Mouse (Mus musculus): ENCODE data around the gene A830031A19Rik. TPM values are rescaled to one million over a fixed set of nuclear protein-coding genes. Genes with fewer than 3 reads are reported as not detected.
A peak's percentile ranks its signal among the peaks of the same experiment; 100 is the strongest.

Gene A830031A19Rik
- polyA plus RNA-seq, 1 experiment: 1.2 TPM

- no peak for TF ChIP-seq POLR2A (IDR thresholded peaks at IDR 0.05; ENCODE audit: extremely low read depth, insufficient read depth, low read length)
- Histone ChIP-seq H3K4me3 (ENCODE audit: insufficient read depth, low read length) (no peak overlapping the region), H3K27ac (ENCODE audit: insufficient read depth, low read length) (peak overlapping the region; percentile 88; the same call in 1 of the 2 replicates), H3K4me1 (ENCODE audit: control insufficient read depth, insufficient read depth, low read length) (peaks cover 27% of the 10 kb centered on the region)
Measured at GRCm38 (mm10) chr11:24098069-24098468, 23.2 kb upstream of the A830031A19Rik start.

DNA sequence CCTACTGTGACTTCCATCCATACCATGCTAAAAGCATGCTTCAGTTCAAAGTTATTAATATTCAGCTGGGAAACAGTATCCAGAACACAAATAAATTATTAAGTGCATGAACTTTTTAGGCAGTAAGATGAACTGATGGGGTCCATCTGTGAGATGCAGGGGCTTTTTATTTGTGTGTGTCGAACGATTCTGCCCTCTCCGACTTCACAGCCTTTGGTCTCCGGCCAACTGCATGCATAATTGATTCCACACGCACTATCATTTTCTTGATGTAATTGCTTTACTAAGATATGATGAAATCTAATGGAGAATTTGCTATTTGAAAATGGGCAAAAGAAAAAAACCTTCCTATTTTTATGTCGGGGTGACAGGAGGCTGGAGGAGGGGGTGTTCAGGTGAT is 22.2 kb upstream of the A830031A19Rik start:
- TF ChIP-seq CTCF (IDR thresholded peaks at IDR 0.05; ENCODE audit: extremely low read depth, insufficient read depth, low read length): no peak
- TF ChIP-seq POLR2A (IDR thresholded peaks at IDR 0.05; ENCODE audit: extremely low read depth, insufficient read depth, low read length): no peak
- H3K4me3 ChIP-seq (ENCODE audit: insufficient read depth, low read length): no peak overlapping the region
- H3K4me1 ChIP-seq (ENCODE audit: control insufficient read depth, insufficient read depth, low read length): peaks cover 24% of the 10 kb centered on the region
- H3K27ac ChIP-seq (ENCODE audit: insufficient read depth, low read length): peak overlapping the region; percentile 80

- no peak for TF ChIP-seq CTCF (IDR thresholded peaks at IDR 0.05; ENCODE audit: extremely low read depth, insufficient read depth, low read length)
- TF ChIP-seq POLR2A (IDR thresholded peaks at IDR 0.05; ENCODE audit: extremely low read depth, insufficient read depth, low read length): no peak
- Histone ChIP-seq H3K4me3 (ENCODE audit: insufficient read depth, low read length) (no peak overlapping the region), H3K4me1 (ENCODE audit: control insufficient read depth, insufficient read depth, low read length) (peaks cover 24% of the 10 kb centered on the region), H3K27ac (ENCODE audit: insufficient read depth, low read length) (peak overlapping the region; percentile 74; the same call in 1 of the 2 replicates)
Measured at GRCm38 (mm10) chr11:24096483-24096882, 21.6 kb upstream of the A830031A19Rik start.

- Histone ChIP-seq H3K27ac (ENCODE audit: insufficient read depth, low read length) (peak overlapping the region; percentile 74), H3K4me1 (ENCODE audit: control insufficient read depth, insufficient read depth, low read length) (peaks cover 22% of the 10 kb centered on the region), H3K4me3 (ENCODE audit: insufficient read depth, low read length) (no peak overlapping the region)
- TF ChIP-seq POLR2A (IDR thresholded peaks at IDR 0.05; ENCODE audit: extremely low read depth, insufficient read depth, low read length) (no peak), CTCF (IDR thresholded peaks at IDR 0.05; ENCODE audit: extremely low read depth, insufficient read depth, low read length) (no peak)
Measured at GRCm38 (mm10) chr11:24095656-24096353, 21.0 kb upstream of the A830031A19Rik start.

DNA sequence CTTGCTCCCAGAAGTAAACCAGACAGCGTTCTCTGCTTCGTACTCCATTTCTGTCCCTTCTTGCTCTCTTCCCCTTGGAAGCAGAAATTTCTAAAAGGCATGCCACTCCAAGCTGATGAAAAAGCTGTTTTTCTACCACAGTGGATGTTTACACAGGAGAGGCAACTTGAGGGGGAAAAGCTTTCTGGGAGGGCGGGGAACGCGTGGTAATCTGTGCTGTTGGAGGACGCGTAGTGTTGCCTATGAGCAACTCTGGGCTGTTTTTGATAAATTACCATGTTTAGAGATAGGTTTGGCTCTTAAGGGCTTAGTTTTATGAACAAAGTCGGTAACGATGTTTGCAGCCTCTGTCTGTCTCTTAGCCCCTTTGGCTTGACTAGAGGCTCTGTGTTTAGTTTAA is 20.4 kb upstream of the A830031A19Rik start:
- Histone ChIP-seq H3K27ac (ENCODE audit: insufficient read depth, low read length) (peak overlapping the region; percentile 71), H3K4me3 (ENCODE audit: insufficient read depth, low read length) (no peak overlapping the region; the same call in 1 of the 2 replicates), H3K4me1 (ENCODE audit: control insufficient read depth, insufficient read depth, low read length) (peaks cover 22% of the 10 kb centered on the region)
- no peak for TF ChIP-seq POLR2A (IDR thresholded peaks at IDR 0.05; ENCODE audit: extremely low read depth, insufficient read depth, low read length)
- no peak for TF ChIP-seq CTCF (IDR thresholded peaks at IDR 0.05; ENCODE audit: extremely low read depth, insufficient read depth, low read length)

DNA sequence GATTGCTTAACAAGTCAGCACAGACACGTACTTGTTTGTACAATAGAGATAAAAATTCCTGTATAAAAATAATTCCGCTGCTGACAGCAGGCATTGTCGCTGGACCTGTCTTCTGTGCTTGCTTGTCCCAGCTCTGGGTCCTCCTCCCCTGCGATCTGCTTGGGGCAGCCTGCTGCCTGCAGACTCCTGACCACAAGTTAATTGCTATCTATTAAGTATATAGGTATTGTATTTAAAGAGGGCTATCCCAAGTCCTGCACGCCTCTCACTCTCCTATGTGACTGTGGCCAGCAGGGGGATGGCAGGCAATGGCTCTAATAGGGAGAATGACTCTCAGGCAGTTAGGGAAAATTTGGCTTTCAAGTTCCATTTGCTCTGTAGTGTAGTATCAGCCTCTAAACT is 19.2 kb upstream of the A830031A19Rik start:
- Histone ChIP-seq H3K27ac (ENCODE audit: insufficient read depth, low read length) (peak overlapping the region; percentile 32; the same call in 1 of the 2 replicates), H3K4me1 (ENCODE audit: control insufficient read depth, insufficient read depth, low read length) (peaks cover 20% of the 10 kb centered on the region), H3K4me3 (ENCODE audit: insufficient read depth, low read length) (no peak overlapping the region)
- peak; percentile 22; the same call in 1 of the 2 replicates for TF ChIP-seq POLR2A (IDR thresholded peaks at IDR 0.05; ENCODE audit: extremely low read depth, insufficient read depth, low read length)
- no peak for TF ChIP-seq CTCF (IDR thresholded peaks at IDR 0.05; ENCODE audit: extremely low read depth, insufficient read depth, low read length)

DNA sequence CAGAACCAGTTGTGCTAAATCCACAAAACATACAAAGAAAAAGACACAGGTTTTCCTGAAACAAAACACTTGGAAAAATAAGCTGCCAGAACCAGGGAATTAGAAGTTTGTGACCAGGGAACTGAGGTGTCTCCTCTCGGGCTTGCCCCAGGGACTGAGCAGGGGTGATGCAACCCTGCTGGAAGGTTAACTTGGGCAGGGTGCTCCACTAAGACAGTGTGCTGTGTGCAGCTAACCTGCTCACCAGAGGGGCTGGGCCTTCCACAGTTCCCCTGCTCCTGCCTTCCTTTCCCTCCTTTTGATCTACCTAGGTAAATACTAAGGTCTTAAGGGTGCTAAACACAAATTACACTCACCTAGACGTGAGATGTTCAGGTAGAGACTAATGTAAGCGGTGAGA is 17.8 kb upstream of the A830031A19Rik start:
- no peak overlapping the region for H3K4me3 ChIP-seq (ENCODE audit: insufficient read depth, low read length)
- H3K27ac ChIP-seq (ENCODE audit: insufficient read depth, low read length): no peak overlapping the region
- H3K4me1 ChIP-seq (ENCODE audit: control insufficient read depth, insufficient read depth, low read length): peaks cover 21% of the 10 kb centered on the region
- no peak for TF ChIP-seq POLR2A (IDR thresholded peaks at IDR 0.05; ENCODE audit: extremely low read depth, insufficient read depth, low read length)
- TF ChIP-seq CTCF (IDR thresholded peaks at IDR 0.05; ENCODE audit: extremely low read depth, insufficient read depth, low read length): no peak

GRCm38 (mm10) chr11:24091393-24092080 is 16.7 kb upstream of the A830031A19Rik start:
- Histone ChIP-seq H3K27ac (ENCODE audit: insufficient read depth, low read length) (peak overlapping the region; percentile 94), H3K4me1 (ENCODE audit: control insufficient read depth, insufficient read depth, low read length) (peaks cover 23% of the 10 kb centered on the region)

GRCm38 (mm10) chr11:24090443-24090842 is 15.6 kb upstream of the A830031A19Rik start:
- Histone ChIP-seq H3K4me1 (ENCODE audit: control insufficient read depth, insufficient read depth, low read length) (peaks cover 22% of the 10 kb centered on the region), H3K27ac (ENCODE audit: insufficient read depth, low read length) (peak overlapping the region; percentile 39), H3K4me3 (ENCODE audit: insufficient read depth, low read length) (no peak overlapping the region; the same call in 1 of the 2 replicates)
- TF ChIP-seq CTCF (IDR thresholded peaks at IDR 0.05; ENCODE audit: extremely low read depth, insufficient read depth, low read length) (no peak), POLR2A (IDR thresholded peaks at IDR 0.05; ENCODE audit: extremely low read depth, insufficient read depth, low read length) (no peak)

More at GRCm38 (mm10) chr11:24091393-24092080, 16.7 kb upstream of the A830031A19Rik start:
- TF ChIP-seq CTCF (IDR thresholded peaks at IDR 0.05; ENCODE audit: extremely low read depth, insufficient read depth, low read length) (no peak), POLR2A (IDR thresholded peaks at IDR 0.05; ENCODE audit: extremely low read depth, insufficient read depth, low read length) (no peak)
- peak overlapping the region; percentile 38 for H3K4me3 ChIP-seq (ENCODE audit: insufficient read depth, low read length)

All from cortical plate, adult 2 months (tissue).